Mouse (Mus musculus) fibroblast of lung, adult 2 months (primary cell): ENCODE measurements around the gene 4931422A03Rik.
A peak's percentile ranks its signal among the peaks of the same experiment; 100 is the strongest.
"Not testable (repeated sequence)": the region's sequence is repeated elsewhere in the genome, so short reads cannot be mapped to it uniquely, and the experiment has no call there.

Experiments
- DNase-seq: peaks from one replicate; pipeline ENCODE4 v3.0.0-alpha.2; 2011; ENCODE audit warnings: low read depth

4931422A03Rik gene

DNA sequence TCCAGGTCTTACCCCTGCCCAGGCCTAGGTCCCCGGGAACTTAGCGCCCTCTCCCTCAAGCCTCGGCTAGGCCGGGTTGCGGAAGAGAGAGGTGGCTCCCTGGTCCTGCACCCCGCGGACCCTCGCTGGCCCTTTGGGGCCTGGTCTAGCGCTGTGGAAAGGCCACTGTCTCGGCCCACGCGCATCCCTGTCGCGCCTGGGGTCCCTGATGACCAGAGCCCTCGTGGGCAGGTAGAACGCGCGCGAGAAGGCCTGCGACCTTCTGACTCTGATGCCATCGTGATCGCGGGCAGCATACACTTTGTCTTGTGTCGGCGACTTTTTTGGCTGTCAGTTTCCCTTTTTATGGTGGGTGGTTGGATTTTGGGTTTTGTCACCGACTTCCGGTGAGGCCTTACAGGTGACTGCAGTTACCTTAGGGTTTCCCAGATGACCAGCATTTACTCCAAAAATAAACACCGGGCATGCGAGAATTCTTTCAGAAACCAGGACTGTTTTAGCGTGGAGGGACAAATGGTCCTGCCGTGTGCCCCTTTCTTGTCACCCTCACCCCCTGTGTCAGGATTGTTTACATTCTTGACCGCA lies at the start of gene 4931422A03Rik:
Gene 4931422A03Rik, minus strand, starts transcription at position 223 of the 585 bp plus-strand sequence.
- DNase-seq, result no peak

DNA sequence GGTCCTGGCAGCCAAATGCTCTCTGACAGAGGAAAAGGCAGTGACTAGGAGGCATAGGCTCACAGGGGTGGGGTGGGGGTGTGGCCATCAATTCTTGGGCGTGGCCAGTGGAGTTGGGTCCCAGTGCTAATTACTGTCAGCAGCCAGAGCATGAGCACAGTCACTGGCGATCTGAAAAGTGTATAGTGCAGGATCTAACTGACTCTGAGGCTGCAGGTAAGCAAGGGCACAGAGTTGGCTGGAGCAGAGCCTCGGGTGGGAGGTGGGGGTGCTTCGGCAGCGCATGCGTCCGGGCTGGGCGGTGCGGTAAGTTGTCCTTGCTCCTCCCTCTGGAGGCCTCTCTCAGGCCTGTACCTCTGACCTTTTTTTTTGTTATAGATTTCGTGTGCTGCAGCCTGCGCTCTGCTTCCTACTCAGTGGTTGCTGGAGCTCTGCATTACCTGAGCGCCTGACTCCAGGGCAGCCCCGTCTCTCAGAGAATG lies 41.6 kb upstream of the 4931422A03Rik start, which contains the start of gene Cd59b:
Gene Cd59b, plus strand, starts transcription at position 146 of the 482 bp plus-strand sequence.
- peak; percentile 31 for DNase-seq

DNA sequence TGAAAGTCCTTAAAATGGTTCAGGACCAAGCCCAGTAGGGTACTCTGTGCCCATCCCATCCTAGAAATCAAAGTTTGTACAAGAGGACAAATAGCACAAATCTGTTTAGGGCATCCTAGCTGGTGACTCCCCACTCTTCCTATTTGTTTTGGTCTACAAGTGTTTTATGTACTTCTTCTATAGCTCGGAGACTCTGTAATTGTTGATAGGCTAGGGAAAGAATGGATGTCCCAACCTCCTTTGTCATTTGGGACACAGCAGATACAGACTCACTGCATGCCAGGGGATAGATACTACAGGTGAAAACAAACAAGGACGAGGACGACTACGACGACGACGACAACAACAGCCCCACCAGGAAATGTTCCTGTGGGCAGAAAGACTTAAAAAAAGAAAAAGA lies 40.3 kb upstream of the 4931422A03Rik start, which contains the start of gene Gm10799:
Gene Gm10799, minus strand, starts transcription at position 101 of the 400 bp plus-strand sequence.
- DNase-seq, result not testable (repeated sequence)

DNA sequence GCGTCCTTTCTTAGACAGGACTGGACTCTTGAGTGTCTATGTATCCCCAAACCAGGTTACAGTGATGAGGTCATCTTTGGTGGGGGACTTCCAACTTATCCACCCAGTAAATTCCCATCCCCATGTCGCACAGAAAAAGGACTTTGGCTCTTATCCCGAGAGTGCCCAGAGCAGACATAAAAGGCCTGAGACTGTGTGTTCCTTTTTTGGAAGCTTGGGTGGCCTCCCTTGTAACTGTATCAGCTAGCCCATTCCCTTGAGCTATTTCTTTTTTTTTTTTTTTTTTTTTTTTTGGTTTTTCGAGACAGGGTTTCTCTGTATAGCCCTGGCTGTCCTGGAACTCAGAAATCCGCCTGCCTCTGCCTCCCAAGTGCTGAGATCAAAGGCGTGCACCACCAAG lies 37.4 kb upstream of the 4931422A03Rik start, which contains the start of gene Gm10912:
Gene Gm10912, plus strand, starts transcription at position 301 of the 400 bp plus-strand sequence.
- not testable (repeated sequence) for DNase-seq

GRCm38 (mm10) chr2:104064152-104064551 lies 36.0 kb upstream of the 4931422A03Rik start:
- no peak for DNase-seq

DNA sequence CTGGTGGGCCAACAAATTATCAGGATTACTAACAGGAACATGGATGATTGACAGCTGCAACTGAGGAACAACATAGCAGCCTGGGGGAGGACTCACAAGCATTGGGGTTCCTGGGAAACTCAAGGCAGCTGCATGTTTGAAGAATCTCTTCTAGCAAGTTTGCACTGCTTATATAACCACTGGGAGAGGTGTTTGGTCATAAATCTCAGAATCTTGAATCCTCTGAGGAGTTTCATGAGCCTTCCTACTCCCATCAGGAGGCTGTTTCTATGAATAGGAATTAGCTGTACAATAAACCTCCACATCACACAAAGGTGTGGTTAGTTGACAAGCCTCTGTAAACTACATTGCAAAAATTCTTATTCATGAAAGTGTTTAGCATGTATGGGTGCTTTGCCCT lies 34.5 kb upstream of the 4931422A03Rik start:
- DNase-seq, result no peak

- no peak for DNase-seq
Measured at GRCm38 (mm10) chr2:104060996-104061395, 32.8 kb upstream of the 4931422A03Rik start.

DNA sequence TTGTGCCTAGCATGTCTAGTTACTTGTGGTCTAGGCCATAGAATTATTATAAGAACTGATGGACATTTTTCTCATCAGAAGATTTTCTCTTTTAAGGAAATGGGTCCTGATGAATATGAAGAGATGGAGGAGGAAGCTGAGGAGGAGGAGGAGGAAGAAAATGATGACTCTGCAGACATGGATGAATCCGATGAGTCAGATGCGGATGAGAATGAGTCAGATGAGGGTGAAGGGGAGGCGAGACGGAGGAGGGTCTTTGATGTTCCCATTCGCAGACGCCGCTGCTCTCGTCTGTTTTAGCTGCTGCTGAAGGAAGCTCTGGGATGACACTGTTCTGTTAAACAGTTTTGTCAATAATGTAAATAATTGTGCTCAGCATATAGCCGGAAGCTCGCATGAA lies 31.6 kb upstream of the 4931422A03Rik start:
- no peak for DNase-seq

GRCm38 (mm10) chr2:104058954-104059353 lies 30.8 kb upstream of the 4931422A03Rik start:
- no peak for DNase-seq

- DNase-seq, result no peak
Measured at GRCm38 (mm10) chr2:104058381-104058780, 30.2 kb upstream of the 4931422A03Rik start.

- no peak for DNase-seq
Measured at GRCm38 (mm10) chr2:104044479-104045080, 16.4 kb upstream of the 4931422A03Rik start.

- DNase-seq, result no peak
Measured at GRCm38 (mm10) chr2:104043624-104044478, 15.7 kb upstream of the 4931422A03Rik start.

DNA sequence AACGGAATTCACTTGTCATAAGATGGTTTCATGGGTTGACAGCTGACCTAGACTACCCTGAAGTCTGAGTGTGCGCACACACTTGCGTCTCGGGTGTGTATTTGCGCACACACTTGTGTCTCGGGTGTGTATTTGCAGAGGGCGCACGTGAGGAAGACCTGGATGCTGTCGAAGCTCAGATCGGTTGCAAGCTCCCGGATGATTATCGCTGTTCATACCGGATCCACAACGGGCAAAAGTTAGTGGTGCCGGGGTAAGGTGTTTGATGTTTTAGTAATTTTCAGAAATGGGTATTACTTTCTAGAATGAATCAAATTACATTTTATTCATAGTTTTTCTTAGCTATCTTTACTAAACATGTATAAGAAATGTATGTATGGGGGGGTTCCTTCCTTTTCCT lies 14.6 kb upstream of the 4931422A03Rik start:
- no peak for DNase-seq

- DNase-seq, result peak; percentile 44
Measured at GRCm38 (mm10) chr2:104041632-104042031, 13.5 kb upstream of the 4931422A03Rik start.

GRCm38 (mm10) chr2:104038236-104038635 lies 10.1 kb upstream of the 4931422A03Rik start:
- no peak for DNase-seq

DNA sequence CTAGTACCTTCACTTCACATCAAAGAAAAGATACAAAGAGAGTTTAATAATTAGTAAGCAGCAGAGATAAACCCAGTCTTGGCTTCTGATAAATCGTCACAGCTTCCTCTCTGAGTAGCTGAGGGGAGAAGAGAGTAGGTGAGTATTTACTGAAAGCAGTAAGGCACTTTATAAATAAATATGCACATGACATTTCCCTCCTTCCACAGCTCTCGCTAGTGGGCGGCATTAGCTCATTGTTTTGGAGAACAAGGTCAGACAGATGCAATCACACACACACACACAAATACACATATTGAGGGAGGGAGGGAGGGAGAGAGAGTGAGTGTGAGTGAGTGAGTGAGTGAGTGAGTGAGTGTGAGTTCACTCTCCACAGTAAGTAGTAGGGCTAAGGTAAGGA lies 8.2 kb upstream of the 4931422A03Rik start:
- DNase-seq, result no peak

GRCm38 (mm10) chr2:104035595-104035994 lies 7.4 kb upstream of the 4931422A03Rik start:
- DNase-seq, result no peak

DNA sequence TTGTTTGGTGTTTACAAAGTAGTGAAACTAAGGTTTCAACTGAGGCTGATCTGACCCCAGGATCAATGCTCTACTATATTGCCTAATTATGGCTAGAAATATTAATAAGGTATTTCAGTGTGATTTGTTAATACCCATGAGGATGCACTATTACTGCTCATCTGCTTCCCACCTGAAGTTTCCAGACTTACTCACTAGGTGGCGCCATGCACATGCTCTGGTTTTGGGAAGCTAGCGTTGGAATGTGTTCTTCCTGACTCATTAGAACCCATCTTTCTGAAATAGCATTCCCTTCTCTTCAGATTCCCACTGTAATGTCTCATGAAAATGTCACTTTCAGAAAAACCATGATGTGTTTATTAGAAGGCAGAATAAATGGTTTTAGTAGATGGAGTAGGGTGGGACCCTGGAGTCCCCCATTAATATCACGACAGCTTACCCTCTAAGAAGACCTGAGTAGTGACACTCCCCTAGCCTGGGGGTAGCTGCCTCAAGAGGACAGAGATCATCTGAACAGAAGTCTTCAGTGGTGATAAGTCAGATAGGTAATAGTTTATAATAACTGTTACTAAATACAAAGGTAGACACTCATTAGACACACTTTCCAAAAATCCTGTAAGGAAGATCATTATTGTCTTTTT lies 6.8 kb upstream of the 4931422A03Rik start:
- DNase-seq, result no peak

DNA sequence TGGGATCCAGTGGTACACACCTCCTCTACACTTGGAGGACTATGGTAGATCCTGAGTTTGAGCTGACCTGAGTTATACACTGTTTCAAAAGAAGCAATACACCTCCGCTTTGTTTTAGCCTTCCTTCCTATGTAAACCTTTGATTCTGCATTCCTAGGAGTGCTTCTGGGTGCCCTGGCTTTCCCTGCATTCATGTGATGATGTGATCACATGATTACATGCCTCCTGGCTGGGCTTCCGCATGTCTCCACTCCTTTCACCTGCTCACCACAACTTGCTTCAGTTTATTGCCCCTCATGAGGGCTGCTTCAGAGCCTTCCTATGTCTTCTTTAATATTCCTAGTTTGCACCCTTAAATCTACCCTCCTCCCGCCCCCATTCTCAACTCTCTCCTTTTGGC lies 3.9 kb upstream of the 4931422A03Rik start:
- DNase-seq, result no peak

DNA sequence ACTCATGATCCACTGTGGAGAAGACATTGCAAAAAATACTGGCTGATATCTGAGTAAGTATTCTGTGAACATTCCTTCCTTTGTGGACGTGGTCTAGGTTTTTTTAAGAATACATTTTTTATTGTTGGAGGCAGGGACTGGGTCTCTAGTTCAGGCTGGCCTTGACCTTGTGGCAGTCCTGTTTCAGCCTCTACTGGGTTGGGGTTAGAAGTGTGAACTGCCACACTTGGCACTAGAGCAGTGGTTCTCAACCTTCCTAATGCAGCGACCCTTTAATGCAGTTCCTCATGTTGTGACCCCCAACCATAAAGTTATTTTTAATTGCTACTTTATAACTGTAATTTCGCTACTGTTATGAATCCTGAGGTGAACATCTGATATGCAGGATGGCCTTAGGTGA lies 2.2 kb upstream of the 4931422A03Rik start:
- DNase-seq, result no peak

DNA sequence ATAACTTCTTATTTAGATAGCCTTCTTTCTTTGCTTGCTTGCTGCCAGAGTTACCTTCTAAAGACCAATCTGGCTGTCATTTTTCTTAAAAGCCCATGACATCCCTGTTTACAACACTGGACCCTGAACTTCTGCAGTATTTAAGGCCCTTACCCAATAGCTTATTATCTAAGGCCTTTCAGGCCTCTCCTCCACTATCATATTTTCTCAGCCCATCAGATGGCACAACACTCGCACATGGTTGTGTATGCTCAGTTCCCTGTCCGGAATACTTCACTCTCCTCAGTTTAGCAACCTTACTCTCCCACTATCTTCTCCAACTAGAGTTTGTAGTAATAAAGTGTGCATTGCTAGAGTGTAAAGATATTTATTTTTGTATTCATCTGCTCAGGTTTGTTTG lies 913 bp upstream of the 4931422A03Rik start:
- no peak for DNase-seq
